Mouse (Mus musculus): ENCODE data around the gene Rnf157. TPM values are rescaled to one million over a fixed set of nuclear protein-coding genes. Genes with fewer than 3 reads are reported as not detected.
A peak's percentile ranks its signal among the peaks of the same experiment; 100 is the strongest.

Gene Rnf157
- polyA plus RNA-seq, 1 experiment from 2014 or later: 37.4 TPM

DNA sequence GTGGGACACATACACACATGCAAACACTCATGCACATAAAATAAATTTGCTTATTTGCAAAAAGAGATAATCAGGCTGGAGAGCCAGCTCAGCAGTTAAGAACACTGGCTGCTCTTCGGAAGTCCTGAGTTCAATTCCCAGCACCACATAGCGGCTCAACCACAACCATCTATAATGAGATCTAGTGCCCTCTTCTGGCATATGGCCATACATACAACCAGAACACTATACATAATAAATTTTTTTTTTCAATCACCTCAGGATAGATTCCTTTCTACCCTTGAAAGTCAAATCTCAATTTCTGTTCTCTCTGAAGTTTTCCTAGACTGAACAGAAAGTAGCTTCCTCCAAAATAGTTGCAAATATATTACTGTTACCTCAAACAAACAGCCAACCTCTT is 107.4 kb downstream of the Rnf157 start:
- Histone ChIP-seq H3K36me3 (ENCODE audit: control insufficient read depth, insufficient read depth) (peaks cover 33% of the 10 kb centered on the region), H3K27me3 (replicated peaks; ENCODE audit: control insufficient read depth, insufficient read depth, low read length) (no peaks in the 10 kb centered on the region), H3K9me3 (ENCODE audit: control insufficient read depth, low read length) (0 out of 2 replicates have a peak, but pooled peaks cover 2% of the 10 kb centered on the region), H3K27ac (ENCODE audit: low read length) (no peak overlapping the region), H3K9ac (replicated peaks; ENCODE audit: low read depth, low read length) (no peak overlapping the region), H3K4me3 (replicated peaks; ENCODE audit: low read length) (no peak overlapping the region), H3K4me2 (ENCODE audit: low read length) (peak overlapping the region; percentile 84), H3K4me1 (replicated peaks; ENCODE audit: control insufficient read depth, insufficient read depth, low read length) (peaks cover 8% of the 10 kb centered on the region)
- ATAC-seq: no peak
- WGBS: 100% methylated on average over 2 of the region's 2 CpGs

GRCm38 (mm10) chr11:116298621-116299020 is 114.2 kb downstream of the Rnf157 start:
- Histone ChIP-seq H3K27ac (ENCODE audit: low read length) (no peak overlapping the region), H3K4me3 (replicated peaks; ENCODE audit: low read length) (no peak overlapping the region), H3K4me1 (replicated peaks; ENCODE audit: control insufficient read depth, insufficient read depth, low read length) (no peaks in the 10 kb centered on the region), H3K27me3 (replicated peaks; ENCODE audit: control insufficient read depth, insufficient read depth, low read length) (no peaks in the 10 kb centered on the region), H3K4me2 (ENCODE audit: low read length) (no peak overlapping the region), H3K36me3 (ENCODE audit: control insufficient read depth, insufficient read depth) (peaks cover 39% of the 10 kb centered on the region), H3K9me3 (ENCODE audit: control insufficient read depth, low read length) (no peaks in the 10 kb centered on the region), H3K9ac (replicated peaks; ENCODE audit: low read depth, low read length) (no peak overlapping the region)
- no peak for ATAC-seq
- WGBS: 90% methylated on average over 6 of the region's 6 CpGs

DNA sequence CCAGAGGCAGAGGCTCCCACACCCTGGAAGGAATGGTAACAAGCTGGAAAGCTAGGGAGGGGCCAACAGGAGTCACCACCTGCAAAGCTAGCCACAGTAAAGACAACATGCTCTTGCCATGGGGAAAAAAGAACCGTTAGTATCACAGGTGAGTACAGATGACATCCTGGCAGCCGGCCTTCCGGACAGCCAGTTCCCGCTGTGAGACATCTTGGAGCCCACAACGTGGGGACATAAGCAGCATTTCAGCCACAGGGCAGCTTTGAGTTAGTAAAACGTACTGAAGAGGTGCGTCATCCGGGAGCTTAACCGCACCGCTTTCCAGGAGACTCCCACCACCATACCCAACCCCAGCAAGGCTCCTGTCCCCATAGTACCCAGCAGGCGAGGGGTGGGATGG is 114.6 kb downstream of the Rnf157 start:
- Histone ChIP-seq H3K4me1 (replicated peaks; ENCODE audit: control insufficient read depth, insufficient read depth, low read length) (no peaks in the 10 kb centered on the region), H3K4me2 (ENCODE audit: low read length) (no peak overlapping the region), H3K9ac (replicated peaks; ENCODE audit: low read depth, low read length) (no peak overlapping the region), H3K27ac (ENCODE audit: low read length) (no peak overlapping the region), H3K9me3 (ENCODE audit: control insufficient read depth, low read length) (no peaks in the 10 kb centered on the region), H3K36me3 (ENCODE audit: control insufficient read depth, insufficient read depth) (peaks cover 35% of the 10 kb centered on the region), H3K27me3 (replicated peaks; ENCODE audit: control insufficient read depth, insufficient read depth, low read length) (no peaks in the 10 kb centered on the region), H3K4me3 (replicated peaks; ENCODE audit: low read length) (no peak overlapping the region)
- ATAC-seq: no peak
- 92% methylated on average over 11 of the region's 11 CpGs for WGBS

- Histone ChIP-seq H3K27ac (ENCODE audit: low read length) (no peak overlapping the region), H3K9ac (replicated peaks; ENCODE audit: low read depth, low read length) (no peak overlapping the region), H3K4me1 (replicated peaks; ENCODE audit: control insufficient read depth, insufficient read depth, low read length) (no peaks in the 10 kb centered on the region), H3K27me3 (replicated peaks; ENCODE audit: control insufficient read depth, insufficient read depth, low read length) (no peaks in the 10 kb centered on the region), H3K36me3 (ENCODE audit: control insufficient read depth, insufficient read depth) (peaks cover 31% of the 10 kb centered on the region), H3K4me2 (ENCODE audit: low read length) (no peak overlapping the region), H3K4me3 (replicated peaks; ENCODE audit: low read length) (no peak overlapping the region), H3K9me3 (ENCODE audit: control insufficient read depth, low read length) (no peaks in the 10 kb centered on the region)
- WGBS: 82% methylated on average over 3 of the region's 3 CpGs
- ATAC-seq: no peak
Observed at GRCm38 (mm10) chr11:116297017-116297416, 115.8 kb downstream of the Rnf157 start.

GRCm38 (mm10) chr11:116296191-116296734 is 116.6 kb downstream of the Rnf157 start:
- H3K4me2 ChIP-seq (ENCODE audit: low read length): no peak overlapping the region
- no peak for ATAC-seq
- WGBS: 90% methylated on average over 8 of the region's 8 CpGs

GRCm38 (mm10) chr11:116294319-116294718 is 118.5 kb downstream of the Rnf157 start:
- Histone ChIP-seq H3K9me3 (ENCODE audit: control insufficient read depth, low read length) (no peaks in the 10 kb centered on the region), H3K36me3 (ENCODE audit: control insufficient read depth, insufficient read depth) (peaks cover 17% of the 10 kb centered on the region), H3K27me3 (replicated peaks; ENCODE audit: control insufficient read depth, insufficient read depth, low read length) (no peaks in the 10 kb centered on the region), H3K9ac (replicated peaks; ENCODE audit: low read depth, low read length) (no peak overlapping the region), H3K4me1 (replicated peaks; ENCODE audit: control insufficient read depth, insufficient read depth, low read length) (no peaks in the 10 kb centered on the region), H3K27ac (ENCODE audit: low read length) (no peak overlapping the region), H3K4me2 (ENCODE audit: low read length) (no peak overlapping the region), H3K4me3 (replicated peaks; ENCODE audit: low read length) (no peak overlapping the region)
- ATAC-seq: peak; percentile 61; the same call in 1 of the 2 replicates
- WGBS: 31% methylated on average over 5 of the region's 5 CpGs

More at GRCm38 (mm10) chr11:116296191-116296734, 116.6 kb downstream of the Rnf157 start:
- Histone ChIP-seq H3K27ac (ENCODE audit: low read length) (no peak overlapping the region), H3K4me3 (replicated peaks; ENCODE audit: low read length) (no peak overlapping the region), H3K27me3 (replicated peaks; ENCODE audit: control insufficient read depth, insufficient read depth, low read length) (no peaks in the 10 kb centered on the region), H3K9ac (replicated peaks; ENCODE audit: low read depth, low read length) (no peak overlapping the region), H3K36me3 (ENCODE audit: control insufficient read depth, insufficient read depth) (peaks cover 27% of the 10 kb centered on the region), H3K9me3 (ENCODE audit: control insufficient read depth, low read length) (no peaks in the 10 kb centered on the region), H3K4me1 (replicated peaks; ENCODE audit: control insufficient read depth, insufficient read depth, low read length) (no peaks in the 10 kb centered on the region)

DNA sequence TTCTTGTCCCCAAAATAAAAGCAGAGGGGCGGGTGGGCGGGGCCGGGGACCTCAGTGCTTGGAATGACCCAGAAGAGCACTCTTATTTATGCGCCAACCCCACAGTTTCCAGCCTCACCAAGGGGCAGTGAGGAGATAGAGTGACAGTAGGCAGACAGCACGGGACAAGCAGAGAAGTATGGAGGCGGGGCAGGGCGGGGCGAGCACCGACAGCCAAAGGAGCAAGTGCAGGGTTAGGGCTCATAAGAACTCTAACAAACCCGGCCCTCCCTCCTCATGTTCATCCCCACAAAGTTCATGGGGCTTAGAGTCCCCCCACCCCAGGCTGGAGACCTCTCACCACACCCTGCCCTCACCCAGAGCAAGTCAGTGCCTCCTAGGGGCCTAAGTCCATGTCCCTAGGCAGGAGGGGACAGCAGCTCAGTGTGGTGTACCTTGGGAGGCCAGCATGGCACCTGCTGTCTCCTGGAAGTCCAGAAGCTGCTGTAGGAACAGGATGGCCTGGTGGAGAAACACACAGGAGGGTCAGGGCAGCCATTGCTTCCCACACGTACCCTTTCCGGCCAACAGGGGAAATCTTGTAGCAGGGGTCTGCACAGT is 119.2 kb downstream of the Rnf157 start:
- no peak overlapping the region for H3K27ac ChIP-seq (ENCODE audit: low read length)
- H3K4me3 ChIP-seq (replicated peaks; ENCODE audit: low read length): no peak overlapping the region
- H3K36me3 ChIP-seq (ENCODE audit: control insufficient read depth, insufficient read depth): peaks cover 13% of the 10 kb centered on the region
- no peaks in the 10 kb centered on the region for H3K9me3 ChIP-seq (ENCODE audit: control insufficient read depth, low read length)
- H3K4me2 ChIP-seq (ENCODE audit: low read length): no peak overlapping the region
- H3K27me3 ChIP-seq (replicated peaks; ENCODE audit: control insufficient read depth, insufficient read depth, low read length): no peaks in the 10 kb centered on the region
- no peaks in the 10 kb centered on the region for H3K4me1 ChIP-seq (replicated peaks; ENCODE audit: control insufficient read depth, insufficient read depth, low read length)
- 88% methylated on average over 12 of the region's 12 CpGs for WGBS
- ATAC-seq: no peak
- H3K9ac ChIP-seq (replicated peaks; ENCODE audit: low read depth, low read length): no peak overlapping the region

DNA sequence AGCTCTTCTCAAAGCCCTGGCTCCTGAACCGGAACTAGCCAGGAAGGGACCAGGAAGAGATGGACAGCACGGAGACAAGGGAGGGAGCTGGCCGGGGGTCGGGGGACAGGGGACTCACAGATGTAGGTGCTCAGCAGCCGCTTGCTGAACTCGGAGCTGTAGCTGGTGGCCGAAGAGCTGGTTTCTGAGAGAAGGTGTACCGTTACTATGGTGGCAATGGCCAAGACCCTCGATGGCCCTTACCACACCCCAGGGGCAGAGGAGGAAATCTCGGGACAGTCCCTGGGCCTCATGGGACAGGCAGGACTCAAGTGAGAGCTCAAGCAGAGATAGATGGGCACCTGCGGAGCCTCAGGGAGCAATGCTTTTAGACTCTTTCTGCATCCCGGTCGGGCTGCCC is 120.4 kb downstream of the Rnf157 start:
- Histone ChIP-seq H3K4me3 (replicated peaks; ENCODE audit: low read length) (no peak overlapping the region), H3K27ac (ENCODE audit: low read length) (no peak overlapping the region), H3K9me3 (ENCODE audit: control insufficient read depth, low read length) (no peaks in the 10 kb centered on the region), H3K4me1 (replicated peaks; ENCODE audit: control insufficient read depth, insufficient read depth, low read length) (no peaks in the 10 kb centered on the region), H3K4me2 (ENCODE audit: low read length) (no peak overlapping the region), H3K27me3 (replicated peaks; ENCODE audit: control insufficient read depth, insufficient read depth, low read length) (no peaks in the 10 kb centered on the region), H3K36me3 (ENCODE audit: control insufficient read depth, insufficient read depth) (peaks cover 11% of the 10 kb centered on the region), H3K9ac (replicated peaks; ENCODE audit: low read depth, low read length) (no peak overlapping the region)
- ATAC-seq: no peak
- WGBS: 93% methylated on average over 13 of the region's 13 CpGs

DNA sequence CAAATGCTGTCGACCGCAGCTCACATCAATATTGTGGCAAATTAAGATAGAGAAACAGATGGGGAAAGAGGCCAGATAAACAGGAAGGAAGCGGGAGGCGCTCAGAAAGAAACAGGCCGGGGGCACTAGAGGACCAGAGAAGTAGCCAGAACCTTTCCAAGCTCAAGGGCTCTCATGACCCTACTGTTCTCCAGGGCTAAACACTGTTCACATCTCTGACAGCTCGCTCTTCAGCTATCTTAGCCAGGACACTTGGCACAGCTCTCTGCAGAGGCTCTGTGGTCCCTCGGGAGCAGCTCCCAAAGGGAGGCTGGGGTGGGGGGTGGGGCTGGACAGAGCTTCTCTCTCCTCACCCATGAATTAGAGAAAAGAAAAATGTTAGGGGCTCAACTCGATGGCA is 122.3 kb downstream of the Rnf157 start:
- H3K4me2 ChIP-seq (ENCODE audit: low read length): no peak overlapping the region
- ATAC-seq: no peak
- WGBS: 76% methylated on average over 8 of the region's 8 CpGs
- H3K9me3 ChIP-seq (ENCODE audit: control insufficient read depth, low read length): no peaks in the 10 kb centered on the region
- H3K27me3 ChIP-seq (replicated peaks; ENCODE audit: control insufficient read depth, insufficient read depth, low read length): no peaks in the 10 kb centered on the region
- no peak overlapping the region for H3K4me3 ChIP-seq (replicated peaks; ENCODE audit: low read length)
- no peak overlapping the region for H3K9ac ChIP-seq (replicated peaks; ENCODE audit: low read depth, low read length)
- no peaks in the 10 kb centered on the region for H3K4me1 ChIP-seq (replicated peaks; ENCODE audit: control insufficient read depth, insufficient read depth, low read length)
- H3K27ac ChIP-seq (ENCODE audit: low read length): no peak overlapping the region
- peaks cover 9% of the 10 kb centered on the region for H3K36me3 ChIP-seq (ENCODE audit: control insufficient read depth, insufficient read depth)

All from forebrain, embryonic 16.5 days (tissue).